Mouse (Mus musculus) urinary bladder, postnatal 14 days (tissue): Measurements from ENCODE around the gene Etfbkmt.
"Not testable (repeated sequence)": the region's sequence is repeated elsewhere in the genome, so short reads cannot be mapped to it uniquely, and the experiment has no call there.

Experiments
- DNase-seq: peaks from one replicate; pipeline ENCODE4 v3.0.0; 2021; ENCODE audit warnings: low spot score

Etfbkmt gene

GRCm38 (mm10) chr6:149187371-149187770 is 47.7 kb downstream of the Etfbkmt start:
- no peak for DNase-seq

- peak; percentile 97 for DNase-seq
Observed at GRCm38 (mm10) chr6:149188041-149188924, 48.6 kb downstream of the Etfbkmt start, which contains the start of gene Amn1. Amn1 (minus strand) TSS chr6:149188712.

GRCm38 (mm10) chr6:149188925-149189257 is 49.2 kb downstream of the Etfbkmt start:
- no peak for DNase-seq

- DNase-seq, result no peak
Observed at GRCm38 (mm10) chr6:149189340-149189922, 49.8 kb downstream of the Etfbkmt start.

GRCm38 (mm10) chr6:149191951-149192350 is 52.3 kb downstream of the Etfbkmt start:
- DNase-seq, result not testable (repeated sequence)

- peak; percentile 37 for DNase-seq
Observed at GRCm38 (mm10) chr6:149193276-149193905, 53.7 kb downstream of the Etfbkmt start.

GRCm38 (mm10) chr6:149197116-149197515 is 57.5 kb downstream of the Etfbkmt start:
- DNase-seq, result no peak

- no peak for DNase-seq
Observed at GRCm38 (mm10) chr6:149198572-149198971, 58.9 kb downstream of the Etfbkmt start.
